Mouse (Mus musculus) heart, embryonic 12.5 days (tissue): ENCODE data around the gene Hdac9. TPM values are rescaled to one million over a fixed set of nuclear protein-coding genes. Genes with fewer than 3 reads are reported as not detected.

Experiments used
- ATAC-seq: fragments of 200-750 bp; cut with Nextera tagmentation; 2 replicates; pipeline ENCODE4 v1.8.0; 2017; ENCODE audit warnings: moderate TSS enrichment, moderate library complexity; ENCODE audit not compliant: insufficient number of reproducible peaks, low FRiP score
- H3K27ac ChIP-seq: fragments of 300-500 bp; sonication (generic); 2 replicates; pipeline ENCODE4 v1.5.1; 2016; ENCODE audit warnings: mild to moderate bottlenecking, moderate library complexity; ENCODE audit not compliant: poor library complexity, severe bottlenecking
- H3K27me3 ChIP-seq: fragments of 300-500 bp; sonication (generic); replicated peaks from 2 replicates; pipeline ENCODE4 v1.6.1; 2016; ENCODE audit warnings: mild to moderate bottlenecking, moderate library complexity
- H3K36me3 ChIP-seq: fragments of 300-500 bp; sonication (generic); 2 replicates; pipeline ENCODE4 v1.6.1; 2016; ENCODE audit warnings: mild to moderate bottlenecking, moderate library complexity
- H3K4me1 ChIP-seq: fragments of 300-500 bp; sonication (generic); replicated peaks from 2 replicates; pipeline ENCODE4 v1.6.1; 2016; ENCODE audit warnings: mild to moderate bottlenecking
- H3K4me2 ChIP-seq: fragments of 300-500 bp; sonication (generic); 2 replicates; pipeline ENCODE4 v1.6.1; 2016; ENCODE audit warnings: mild to moderate bottlenecking, moderate library complexity
- H3K4me3 ChIP-seq: fragments of 300-500 bp; sonication (generic); 2 replicates; pipeline ENCODE4 v1.5.1; 2016; ENCODE audit warnings: mild to moderate bottlenecking
- H3K9ac ChIP-seq: fragments of 300-500 bp; sonication (generic); 2 replicates; pipeline ENCODE4 v1.6.1; 2016; ENCODE audit warnings: mild to moderate bottlenecking, moderate library complexity
- H3K9me3 ChIP-seq: fragments of 300-500 bp; sonication (generic); replicated peaks from 2 replicates; pipeline ENCODE4 v1.6.1; 2016; ENCODE audit warnings: mild to moderate bottlenecking, moderate library complexity
- WGBS: fragments of 180-500 bp; shearing (Covaris S2); methylation state at CpG from one replicate; pipeline ENCODE4 v1.1.7; 2016; 5-methylcytosine and 5-hydroxymethylcytosine counted together
- polyA plus RNA-seq: library from polyadenylated mRNA; unstranded; fragments of >200 nt; fragmentation: Nextera tagmentation; extraction: Ambion mirVana; gene quantifications from 2 replicates; pipeline ENCODE4 v1.2.1, GENCODE M21; 2016

The Hdac9 gene
- polyA plus RNA-seq, 1 experiment from 2014 or later, result 28.9 TPM

DNA sequence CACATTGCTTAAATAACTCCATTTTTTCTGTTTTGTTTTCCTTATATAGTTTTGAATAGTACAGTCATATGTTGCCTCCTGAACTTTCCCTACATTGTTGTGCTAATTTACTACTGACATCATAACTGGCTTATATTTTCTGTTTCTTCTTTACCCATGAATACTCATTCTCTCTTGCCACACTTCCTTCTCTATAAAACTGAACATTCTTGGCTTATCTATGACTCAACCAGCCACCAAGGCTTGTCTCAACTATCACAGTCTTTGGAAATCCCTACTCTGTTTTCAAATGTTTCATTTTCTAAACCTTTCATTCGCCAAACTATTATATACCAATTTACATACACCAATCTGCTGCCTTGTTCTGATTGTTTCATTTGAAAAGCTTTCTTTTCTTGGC lies 108.7 kb downstream of the Hdac9 start:
- WGBS, result 64% methylated on average over 1 of the region's 1 CpGs
- H3K4me2 ChIP-seq, result no peak overlapping the region
- H3K4me3 ChIP-seq, result no peak overlapping the region
- H3K27ac ChIP-seq, result no peak overlapping the region
- H3K36me3 ChIP-seq, result no peaks in the 10 kb centered on the region
- H3K27me3 ChIP-seq, result no peaks in the 10 kb centered on the region
- no peak for ATAC-seq
- no peak overlapping the region for H3K9ac ChIP-seq
- H3K4me1 ChIP-seq, result no peaks in the 10 kb centered on the region
- H3K9me3 ChIP-seq, result no peaks in the 10 kb centered on the region

DNA sequence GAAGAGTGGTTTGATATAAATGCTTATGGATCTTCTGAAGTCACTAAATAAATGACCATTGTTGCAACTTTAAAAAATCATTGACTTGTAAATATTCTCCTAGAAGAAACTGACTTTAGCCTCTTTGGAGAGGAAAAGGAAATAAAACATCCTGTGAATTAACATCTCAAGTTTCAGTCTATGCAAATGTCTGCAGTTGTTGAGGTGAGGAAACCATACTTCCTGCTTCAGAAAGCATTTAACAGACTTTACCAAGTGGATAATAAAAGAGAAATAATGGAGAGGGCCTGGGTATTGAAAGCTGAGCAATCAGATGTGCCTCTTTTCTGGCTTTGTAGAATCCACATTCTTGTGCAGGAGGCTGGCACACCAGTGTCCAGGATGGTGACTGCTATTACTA lies 110.4 kb downstream of the Hdac9 start:
- Histone ChIP-seq H3K27me3 (no peaks in the 10 kb centered on the region), H3K4me2 (no peak overlapping the region), H3K9ac (no peak overlapping the region), H3K4me3 (no peak overlapping the region), H3K4me1 (no peaks in the 10 kb centered on the region), H3K9me3 (no peaks in the 10 kb centered on the region), H3K36me3 (no peaks in the 10 kb centered on the region), H3K27ac (no peak overlapping the region)
- no peak for ATAC-seq

DNA sequence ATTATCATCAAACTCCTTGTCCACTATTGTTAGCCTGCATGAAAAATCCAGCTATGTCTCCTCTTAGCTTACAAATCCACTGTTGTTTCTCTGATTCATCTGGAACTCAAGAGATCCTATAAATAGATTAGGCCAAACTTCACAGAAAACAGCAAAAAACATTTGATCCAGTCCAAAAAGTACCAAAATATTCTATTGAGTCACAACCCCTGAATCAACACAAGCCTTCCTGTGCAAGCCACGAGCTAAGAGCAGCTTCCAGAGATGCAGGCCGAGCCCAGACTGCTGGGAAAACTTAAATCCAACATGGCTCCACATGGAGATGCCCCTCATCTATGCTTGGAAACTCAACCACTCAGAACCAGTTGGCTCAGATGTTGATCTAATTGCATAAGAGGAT lies 113.2 kb downstream of the Hdac9 start:
- Histone ChIP-seq H3K27me3 (no peaks in the 10 kb centered on the region), H3K4me3 (no peak overlapping the region), H3K4me1 (no peaks in the 10 kb centered on the region), H3K36me3 (no peaks in the 10 kb centered on the region), H3K9ac (no peak overlapping the region), H3K27ac (no peak overlapping the region), H3K4me2 (no peak overlapping the region), H3K9me3 (no peaks in the 10 kb centered on the region)
- 61% methylated on average over 2 of the region's 2 CpGs for WGBS
- no peak for ATAC-seq

DNA sequence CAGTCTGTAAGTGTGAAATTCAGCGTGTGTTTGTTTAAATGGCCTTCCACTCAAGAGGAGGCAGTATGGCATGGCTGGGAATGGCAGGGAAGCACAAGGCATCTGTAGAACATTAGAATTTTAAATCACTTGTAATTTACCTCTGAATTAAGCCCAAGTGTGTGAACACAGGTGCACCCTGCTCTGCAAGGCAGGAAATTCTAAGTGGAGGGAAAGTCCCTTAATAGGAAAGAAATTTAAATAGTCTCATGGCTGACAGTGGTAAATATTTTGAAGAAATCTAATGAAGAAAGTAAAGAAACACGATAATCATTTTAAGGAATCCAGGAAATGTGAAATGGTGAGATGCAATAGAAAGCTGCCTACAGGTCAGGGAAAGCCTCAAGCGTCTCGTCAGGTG lies 114.6 kb downstream of the Hdac9 start:
- Histone ChIP-seq H3K27ac (no peak overlapping the region), H3K27me3 (no peaks in the 10 kb centered on the region), H3K9me3 (no peaks in the 10 kb centered on the region), H3K4me1 (no peaks in the 10 kb centered on the region), H3K36me3 (no peaks in the 10 kb centered on the region), H3K4me3 (no peak overlapping the region), H3K9ac (no peak overlapping the region), H3K4me2 (no peak overlapping the region)
- 72% methylated on average over 4 of the region's 4 CpGs for WGBS
- ATAC-seq, result no peak

DNA sequence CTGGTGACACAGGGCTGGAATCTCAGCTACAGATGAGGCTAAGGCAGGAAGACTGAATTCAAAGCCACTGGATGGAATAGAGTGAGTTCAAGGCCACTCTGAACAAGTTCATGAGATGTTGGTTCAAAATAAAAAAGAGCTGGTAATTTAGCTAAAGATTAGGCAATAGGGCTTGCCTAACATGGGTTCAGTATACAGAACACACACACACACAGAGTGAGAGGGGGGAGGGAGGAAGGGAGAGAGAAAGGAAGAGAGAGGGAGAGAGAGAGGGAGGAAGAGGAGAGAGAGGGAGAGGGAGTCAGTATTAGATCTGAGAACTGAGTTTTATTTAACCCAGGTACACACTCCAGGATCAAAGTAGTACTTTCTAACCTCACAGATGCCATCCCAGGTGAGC lies 115.1 kb downstream of the Hdac9 start:
- Histone ChIP-seq H3K4me2 (no peak overlapping the region), H3K9ac (no peak overlapping the region), H3K9me3 (no peaks in the 10 kb centered on the region), H3K4me1 (no peaks in the 10 kb centered on the region), H3K27me3 (no peaks in the 10 kb centered on the region), H3K36me3 (no peaks in the 10 kb centered on the region), H3K27ac (no peak overlapping the region), H3K4me3 (no peak overlapping the region)
- no peak for ATAC-seq

DNA sequence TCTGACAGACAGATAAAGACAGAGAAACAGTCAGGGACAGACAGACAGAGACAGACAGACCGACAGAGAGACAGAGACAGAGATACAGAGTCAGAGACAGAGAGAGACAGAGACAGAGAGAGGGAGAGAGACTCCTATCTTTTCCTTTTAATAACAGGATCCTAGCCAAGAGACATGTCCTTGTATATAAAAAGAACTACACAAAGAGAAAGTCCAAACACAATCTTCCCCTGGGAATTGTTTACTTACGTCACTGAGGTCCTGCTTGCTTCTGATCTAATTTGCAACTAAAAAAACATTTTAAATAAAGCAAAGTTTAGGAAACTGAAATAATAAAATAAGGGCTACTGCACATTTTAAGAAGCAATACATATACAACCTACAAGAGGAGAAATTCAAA lies 119.5 kb downstream of the Hdac9 start:
- 63% methylated on average over 2 of the region's 2 CpGs for WGBS
- Histone ChIP-seq H3K9ac (no peak overlapping the region), H3K4me3 (no peak overlapping the region), H3K9me3 (no peaks in the 10 kb centered on the region), H3K4me1 (0 out of 2 replicates have a peak, but pooled peaks cover 5% of the 10 kb centered on the region), H3K36me3 (no peaks in the 10 kb centered on the region), H3K27me3 (no peaks in the 10 kb centered on the region), H3K4me2 (no peak overlapping the region), H3K27ac (no peak overlapping the region)
- no peak for ATAC-seq

DNA sequence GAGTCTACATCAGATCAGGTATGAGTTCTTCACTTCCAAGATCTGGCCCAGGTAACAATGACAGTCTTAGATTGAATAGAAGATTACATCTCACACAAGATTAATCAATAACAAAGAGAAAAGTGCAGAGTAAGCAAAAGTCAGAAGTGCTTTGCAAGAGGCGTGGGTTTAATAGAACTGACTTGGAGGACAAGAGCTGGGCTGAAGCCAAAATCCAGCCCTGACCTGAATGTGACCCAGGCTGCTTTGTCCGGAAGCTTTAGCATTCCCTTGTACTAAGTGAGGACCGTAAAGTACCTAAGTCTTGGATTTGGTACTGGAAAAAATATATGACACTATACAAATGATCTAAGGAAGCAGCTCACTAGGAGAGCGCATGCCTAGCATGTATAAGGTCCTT lies 121.4 kb downstream of the Hdac9 start:
- peaks cover 12% of the 10 kb centered on the region for H3K4me1 ChIP-seq
- no peaks in the 10 kb centered on the region for H3K9me3 ChIP-seq
- WGBS, result 59% methylated on average over 4 of the region's 4 CpGs
- H3K27me3 ChIP-seq, result no peaks in the 10 kb centered on the region
- no peaks in the 10 kb centered on the region for H3K36me3 ChIP-seq
- H3K27ac ChIP-seq, result no peak overlapping the region
- H3K4me2 ChIP-seq, result no peak overlapping the region
- no peak overlapping the region for H3K9ac ChIP-seq
- no peak overlapping the region for H3K4me3 ChIP-seq
- ATAC-seq, result peak; percentile 25; the same call in 1 of the 2 replicates

DNA sequence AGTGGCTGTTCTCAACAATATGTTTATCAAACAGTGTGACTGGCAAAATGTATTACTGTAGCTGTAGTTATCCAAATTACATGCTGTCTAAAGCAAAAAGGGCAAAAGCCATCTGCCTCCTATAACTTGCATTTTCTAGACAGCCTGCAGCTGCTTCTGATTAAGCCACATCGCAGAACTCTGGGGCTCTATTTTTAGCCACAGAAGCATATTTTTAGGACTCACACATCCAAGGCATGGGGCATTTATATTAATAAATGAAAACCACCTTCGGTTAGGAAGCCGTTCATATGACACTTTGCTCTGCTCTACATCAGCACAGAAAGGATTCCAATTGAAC lies 124.8 kb downstream of the Hdac9 start:
- no peaks in the 10 kb centered on the region for H3K27me3 ChIP-seq
- H3K36me3 ChIP-seq, result no peaks in the 10 kb centered on the region
- H3K4me3 ChIP-seq, result no peak overlapping the region
- H3K9ac ChIP-seq, result no peak overlapping the region
- ATAC-seq, result no peak
- no peaks in the 10 kb centered on the region for H3K9me3 ChIP-seq
- H3K27ac ChIP-seq, result no peak overlapping the region
- peak overlapping the region; percentile 32 for H3K4me2 ChIP-seq
- 34% methylated on average over 3 of the region's 3 CpGs for WGBS
- H3K4me1 ChIP-seq, result peaks cover 12% of the 10 kb centered on the region

DNA sequence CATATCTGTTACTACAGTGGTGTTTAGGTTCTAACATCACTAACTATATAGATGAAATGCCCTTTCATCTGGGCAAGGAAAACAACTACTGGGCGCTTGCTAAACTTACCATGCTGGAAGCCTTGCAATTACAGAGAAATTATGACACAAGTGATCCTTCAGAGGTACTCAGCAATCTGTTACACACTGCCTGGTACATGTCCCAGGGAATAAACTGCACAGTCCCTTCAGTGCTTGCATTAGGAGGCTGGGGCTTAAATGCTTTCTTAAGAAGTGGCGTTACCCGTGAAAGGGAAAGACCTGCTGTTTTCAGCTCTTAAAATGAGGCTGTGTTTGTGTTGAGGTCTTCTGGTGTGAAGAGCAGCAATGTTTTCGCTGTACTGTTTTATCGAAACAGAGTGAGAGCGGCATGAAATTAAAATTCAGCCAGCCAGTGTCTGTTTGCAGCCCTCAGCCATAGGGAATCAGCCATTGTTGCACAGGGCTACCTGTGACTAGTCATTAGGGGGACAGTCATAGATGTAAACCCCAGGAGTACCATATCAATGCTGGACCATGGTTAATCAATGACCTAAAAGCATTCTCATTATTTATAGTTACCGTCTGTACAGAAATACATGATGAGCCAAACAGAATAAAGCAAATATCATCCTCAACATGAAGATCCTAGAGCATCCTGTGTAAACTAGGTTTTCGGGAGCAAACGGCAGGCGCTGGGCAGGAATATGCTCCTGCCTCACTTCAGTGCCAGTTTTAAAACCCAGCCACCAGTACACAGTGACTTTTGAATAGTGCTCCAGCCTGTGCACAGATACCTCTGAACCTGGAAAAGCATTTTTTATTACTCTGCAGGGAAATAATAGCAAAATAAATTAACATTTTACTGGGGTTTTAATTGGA lies 125.4 kb downstream of the Hdac9 start:
- Histone ChIP-seq H3K9me3 (no peaks in the 10 kb centered on the region), H3K4me2 (no peak overlapping the region), H3K27me3 (no peaks in the 10 kb centered on the region), H3K36me3 (no peaks in the 10 kb centered on the region), H3K27ac (0 out of 2 replicates have a peak overlapping the region, but pooled peaks have one; percentile 34), H3K4me1 (peaks cover 12% of the 10 kb centered on the region), H3K9ac (no peak overlapping the region), H3K4me3 (no peak overlapping the region)
- ATAC-seq, result no peak
- 86% methylated on average over 10 of the region's 10 CpGs for WGBS

DNA sequence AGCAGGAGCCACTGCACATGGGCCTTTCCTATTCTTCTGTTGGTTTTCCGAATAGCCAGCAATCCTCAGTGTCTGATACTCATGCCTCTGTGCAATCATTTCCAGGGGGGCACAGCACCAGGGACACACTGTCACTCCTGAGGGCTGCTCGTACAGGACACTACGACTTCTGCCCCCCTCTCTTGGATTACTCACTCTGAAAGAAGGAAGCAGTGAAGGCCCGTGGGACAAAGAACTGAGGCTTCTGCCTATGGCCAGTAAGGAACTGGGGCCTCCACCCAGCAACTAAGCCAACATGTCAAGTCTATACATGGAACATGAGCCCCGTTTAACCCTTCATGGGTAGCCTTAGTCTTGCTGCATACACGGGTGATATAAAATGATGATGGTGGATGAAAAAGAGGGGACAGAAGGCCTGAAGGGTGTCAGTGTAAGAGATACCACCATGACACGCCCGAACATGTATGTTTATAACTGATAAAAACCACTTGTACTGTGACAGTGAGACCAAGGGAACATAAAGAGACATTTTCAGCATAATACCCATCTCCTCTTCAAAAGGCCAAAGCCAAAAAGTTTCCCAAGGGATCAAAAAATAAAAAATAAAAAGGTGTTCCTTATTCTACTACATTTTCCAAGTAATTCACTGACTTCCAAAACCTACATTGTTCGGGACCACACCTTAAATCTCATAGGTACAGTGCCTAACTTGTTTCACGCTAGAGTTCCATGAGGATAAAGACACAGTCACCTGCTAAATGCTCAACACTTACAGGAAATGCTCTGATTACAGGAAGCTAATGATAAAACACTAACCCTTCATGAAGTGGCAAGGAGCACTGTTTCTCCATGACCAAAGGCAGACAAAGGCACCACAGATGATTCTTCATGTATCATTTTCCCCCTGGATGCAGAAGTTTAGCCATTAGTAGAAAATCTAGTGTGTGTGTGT lies 127.6 kb downstream of the Hdac9 start:
- Histone ChIP-seq H3K27ac (no peak overlapping the region), H3K9ac (no peak overlapping the region), H3K4me1 (peaks cover 8% of the 10 kb centered on the region), H3K9me3 (no peaks in the 10 kb centered on the region), H3K4me2 (no peak overlapping the region), H3K36me3 (no peaks in the 10 kb centered on the region), H3K4me3 (no peak overlapping the region), H3K27me3 (no peaks in the 10 kb centered on the region)
- ATAC-seq, result no peak
- 77% methylated on average over 10 of the region's 10 CpGs for WGBS

DNA sequence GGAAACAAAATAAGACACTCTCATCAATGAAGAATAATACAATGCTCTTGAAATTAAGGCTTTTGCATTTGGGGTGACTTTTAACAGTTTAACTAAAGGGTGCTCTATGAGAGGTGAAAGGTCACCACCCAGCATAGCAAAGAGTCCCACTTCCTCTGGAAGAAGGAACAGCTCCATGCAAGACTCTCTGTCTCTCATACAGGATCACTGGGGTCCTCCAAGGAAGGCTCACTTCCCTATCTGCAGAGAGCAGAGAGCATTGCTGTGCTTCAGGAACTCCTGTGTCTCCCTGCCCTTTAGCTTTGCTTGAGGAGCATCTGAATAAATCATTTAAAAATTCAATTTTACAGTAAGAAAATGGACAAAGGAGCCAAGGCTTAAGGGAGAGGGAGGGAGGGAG lies 129.5 kb downstream of the Hdac9 start:
- Histone ChIP-seq H3K9me3 (no peaks in the 10 kb centered on the region), H3K27ac (no peak overlapping the region), H3K9ac (no peak overlapping the region), H3K4me2 (no peak overlapping the region), H3K4me3 (no peak overlapping the region), H3K27me3 (no peaks in the 10 kb centered on the region), H3K36me3 (no peaks in the 10 kb centered on the region), H3K4me1 (peaks cover 8% of the 10 kb centered on the region)
- no peak for ATAC-seq
